In the genomic region with DNA sequence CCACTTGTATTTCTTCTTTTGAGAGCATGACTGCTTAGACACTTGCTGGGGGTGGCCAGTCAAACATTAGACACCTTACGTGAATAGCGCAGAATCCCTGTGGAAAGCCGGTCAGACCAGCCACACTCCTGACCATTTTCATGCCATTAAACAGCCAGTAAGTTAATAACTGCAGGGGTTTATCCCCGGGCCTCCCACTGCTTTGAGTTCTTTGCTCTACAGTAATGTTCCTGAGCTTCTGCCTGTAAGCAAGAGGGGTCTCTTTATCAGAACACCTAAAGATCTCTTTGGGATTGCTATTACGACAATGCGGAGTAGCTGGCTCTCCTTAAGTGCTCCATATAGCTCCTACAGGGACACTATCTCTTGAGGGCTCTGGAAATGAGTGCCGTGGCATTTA, we compare ENCODE assay signal across 22 mouse cellular contexts. TPM values are rescaled to one million over a fixed set of nuclear protein-coding genes. Genes with fewer than 3 reads are reported as not detected.
DNase-seq lines count a peak whose midpoint lies in the region; ATAC-seq lines count a peak whose summit lies in the region.
"Had no signal": no experiment of that assay in that cellular context is flagged by ENCODE, and none has a peak within 500 bp of the region (broad histone marks: within the 10 kb centered on the region; RNA-seq: fewer than 3 reads in every experiment).

No protein-coding gene starts in this region.

- peak; percentile 64 for DNase-seq in heart, adult 11 months
- no peak for DNase-seq in heart, postnatal 25 days (ENCODE audit: low spot score)
- DNase-seq in midbrain, embryonic 11.5 days (ENCODE audit: low spot score, missing footprints) = peak; percentile 77
- peak; percentile 21 for DNase-seq in testis, postnatal 10 days (ENCODE audit: low spot score)
- no peak for DNase-seq in testis, postnatal 14 days (ENCODE audit: low spot score)
- DNase-seq: adrenal gland, adult 2 months; adrenal gland, adult 8-10 months; adrenal gland, postnatal 10 days; adrenal gland, postnatal 14 days; adrenal gland, postnatal 25 days; adrenal gland, postnatal 36 days; B cell, adult 2 months; cerebellum, adult 11 months; cerebellum, adult 11-12 months; cerebellum, adult 18-20 months had no signal

- ATAC-seq in midbrain, embryonic 11.5 days (ENCODE audit: low FRiP score) = no peak
- no peak for ATAC-seq in midbrain, embryonic 13.5 days
- ATAC-seq: activated CD4-positive, CD25-positive, alpha-beta regulatory T cell, adult 4 months; CD4-positive, CD25-positive, alpha-beta regulatory T cell, adult 4 months; Patski had no signal

- 93% methylated on average over 7 of the region's 7 CpGs for WGBS in midbrain, embryonic 11.5 days
- WGBS in midbrain, embryonic 13.5 days = 90% methylated on average over 7 of the region's 7 CpGs

- H3K9me3 ChIP-seq in midbrain, embryonic 11.5 days (ENCODE audit: control insufficient read depth, low read length) = no peaks in the 10 kb centered on the region
- no peaks in the 10 kb centered on the region for H3K9me3 ChIP-seq in midbrain, embryonic 13.5 days
- H3K9me3 ChIP-seq: G1E had no signal

- H3K4me1 ChIP-seq in midbrain, embryonic 11.5 days (ENCODE audit: control insufficient read depth, insufficient read depth, low read length) = no peaks in the 10 kb centered on the region
- H3K4me1 ChIP-seq in midbrain, embryonic 13.5 days (replicated peaks) = no peaks in the 10 kb centered on the region

- no peak overlapping the region for H3K27ac ChIP-seq in midbrain, embryonic 11.5 days (ENCODE audit: low read depth, low read length)
- no peak overlapping the region for H3K27ac ChIP-seq in midbrain, embryonic 13.5 days

- no peak overlapping the region for H3K9ac ChIP-seq in midbrain, embryonic 11.5 days (ENCODE audit: low read length)
- H3K9ac ChIP-seq in midbrain, embryonic 13.5 days (replicated peaks) = no peak overlapping the region

- no peaks in the 10 kb centered on the region for H3K27me3 ChIP-seq in midbrain, embryonic 11.5 days (ENCODE audit: control insufficient read depth, insufficient read depth, low read length)
- H3K27me3 ChIP-seq in midbrain, embryonic 13.5 days = no peaks in the 10 kb centered on the region
- H3K27me3 ChIP-seq: CH12.LX, Patski had no signal

- no peak overlapping the region for H3K4me3 ChIP-seq in midbrain, embryonic 11.5 days (ENCODE audit: low read depth, low read length)
- H3K4me3 ChIP-seq in midbrain, embryonic 13.5 days (replicated peaks) = no peak overlapping the region

- intact Hi-C loops in heart, postnatal 25 days (cut with DNase I) = no loop called here

- no peak overlapping the region for H3K4me2 ChIP-seq in midbrain, embryonic 11.5 days
- no peak overlapping the region for H3K4me2 ChIP-seq in midbrain, embryonic 13.5 days (replicated peaks)

- no peaks in the 10 kb centered on the region for H3K36me3 ChIP-seq in midbrain, embryonic 11.5 days (ENCODE audit: control insufficient read depth, insufficient read depth, low read length)
- no peaks in the 10 kb centered on the region for H3K36me3 ChIP-seq in midbrain, embryonic 13.5 days
- H3K36me3 ChIP-seq: G1E had no signal

RNA-seq across cellular contexts. Expression of a gene that starts 58.7 kb away (rescaled TPM):
- total RNA-seq in heart, postnatal 25 days (2021) = 10 to 100 TPM; 88.8 to 99.1 TPM
- polyA plus RNA-seq in midbrain, embryonic 11.5 days (2014; fragmentation: Nextera tagmentation; extraction: Ambion mirVana) = 24.5 and 28.1 TPM in 2 replicates
- 19.4 and 22.1 TPM in 2 replicates for polyA plus RNA-seq in midbrain, embryonic 13.5 days (2015; fragmentation: Nextera tagmentation; extraction: Ambion mirVana)
- total RNA-seq: CH12.LX, MEL had no signal
- polyA plus RNA-seq: G1E, Patski had no signal

Comparison
In these comparisons a context has a peak if more than half of its experiments do, and no peak if none do; other contexts are left out.
1. DNase-seq: peak in heart, adult 11 months (single experiment), midbrain, embryonic 11.5 days (single experiment) and testis, postnatal 10 days (single experiment); none in heart, postnatal 25 days (single experiment) and testis, postnatal 14 days (single experiment).